Mouse (Mus musculus): Measurements from ENCODE around the gene Sertad1.
"Not testable (repeated sequence)": the region's sequence is repeated elsewhere in the genome, so short reads cannot be mapped to it uniquely, and the experiment has no call there.

The Sertad1 gene

GRCm38 (mm10) chr7:27481627-27481969, 5.1 kb upstream of the Sertad1 start:
- ChIA-PET POLR2A (interaction anchor here (0.6 to 17.5 kb wide), 12 partner anchors 7 to 699 kb away, joined by 3 to 551 read pairs (median 4); partner anchors contain the start of genes Prx (in 2 of the 4) and Sertad3 (in 1 of the 4)), CTCF (interaction anchor here in 2 of 4 experiments (0.6 to 5.1 kb wide), 5 partner anchors 9 to 52 kb away, joined by 3 to 25 read pairs (median 5); no protein-coding TSS in a partner anchor)

- ChIA-PET POLR2A (interaction anchor here in 3 of 4 experiments (0.7 to 17.5 kb wide), 15 partner anchors 8 to 1435 kb away, joined by 3 to 551 read pairs (median 4); partner anchors contain the start of genes Prx (in 2 of the 3), Sertad3 (in 2 of the 3), Shkbp1 (in 1 of the 3) and Zfp607b (in 1 of the 3)), CTCF (interaction anchor here in 2 of 4 experiments (0.8 to 5.2 kb wide), 2 partner anchors 9 to 43 kb away, joined by 3 to 62 read pairs (median 6); no protein-coding TSS in a partner anchor)
Observed at GRCm38 (mm10) chr7:27483860-27484259, 2.9 kb upstream of the Sertad1 start.

GRCm38 (mm10) chr7:27486102-27486769, 474 bp upstream of the Sertad1 start:
- POLR2A ChIA-PET, result interaction anchor here (0.7 to 17.5 kb wide), 127 partner anchors 7 to 1834 kb away, joined by 3 to 551 read pairs (median 5); partner anchors contain the start of genes Prx (in 3 of the 4), Sertad3 (in 3 of the 4), Akt2 (in 2 of the 4) and Blvrb (in 2 of the 4)
- CTCF ChIA-PET, result interaction anchor here (0.6 to 5.5 kb wide), 38 partner anchors 10 to 1255 kb away, joined by 3 to 62 read pairs (median 4); partner anchors contain the start of genes Mrps12 (in 1 of the 4), Prx (in 1 of the 4), Sars2 (in 1 of the 4) and Sertad3 (in 1 of the 4)

- POLR2A ChIA-PET, result interaction anchor here (0.7 to 17.5 kb wide), 55 partner anchors 9 to 870 kb away, joined by 3 to 551 read pairs (median 6); partner anchors contain the start of genes Sertad3 (in 3 of the 4), Akt2 (in 2 of the 4), Blvrb (in 2 of the 4) and Prx (in 2 of the 4)
- CTCF ChIA-PET, result interaction anchor here (0.6 to 5.5 kb wide), 12 partner anchors 8 to 186 kb away, joined by 3 to 62 read pairs (median 9); partner anchors contain the start of genes Sertad3 (in 1 of the 4) and Ttc9b (in 1 of the 4)
Observed at GRCm38 (mm10) chr7:27487740-27488268, 1.1 kb downstream of the Sertad1 start.

- CTCF ChIA-PET, result interaction anchor here (0.6 to 5.5 kb wide), 7 partner anchors 14 to 61 kb away, joined by 3 to 131 read pairs (median 5); partner anchors contain the start of gene Prx (in 1 of the 4)
Observed at GRCm38 (mm10) chr7:27489270-27489869, 2.7 kb downstream of the Sertad1 start.

GRCm38 (mm10) chr7:27490227-27490542, 3.5 kb downstream of the Sertad1 start:
- ChIA-PET POLR2A (interaction anchor here (0.6 to 17.5 kb wide), 63 partner anchors 9 to 889 kb away, joined by 3 to 551 read pairs (median 5); partner anchors contain the start of genes Prx (in 3 of the 4), Sertad3 (in 3 of the 4), Akt2 (in 2 of the 4) and Blvrb (in 1 of the 4)), CTCF (interaction anchor here (0.5 to 5.5 kb wide), 61 partner anchors 9 to 1390 kb away, joined by 3 to 131 read pairs (median 6); partner anchors contain the start of genes Blvrb (in 1 of the 4), Coq8b (in 1 of the 4), Prx (in 1 of the 4) and Sertad3 (in 1 of the 4))

More at GRCm38 (mm10) chr7:27489270-27489869, 2.7 kb downstream of the Sertad1 start:
- POLR2A ChIA-PET, result interaction anchor here in 3 of 4 experiments (0.6 to 17.5 kb wide), 23 partner anchors 8 to 179 kb away, joined by 3 to 551 read pairs (median 5); partner anchors contain the start of genes Prx (in 2 of the 3), 2310022A10Rik (in 1 of the 3), Akt2 (in 1 of the 3) and Pld3 (in 1 of the 3)

- ChIA-PET POLR2A (interaction anchor here (0.5 to 17.5 kb wide), 100 partner anchors 8 to 888 kb away, joined by 3 to 551 read pairs (median 4); partner anchors contain the start of genes Prx (in 3 of the 4), Sertad3 (in 3 of the 4), Akt2 (in 2 of the 4) and BC024978 (in 1 of the 4)), CTCF (interaction anchor here (0.5 to 5.5 kb wide), 92 partner anchors 9 to 1856 kb away, joined by 3 to 131 read pairs (median 4); partner anchors contain the start of genes Prx (in 3 of the 4), BC024978 (in 1 of the 4), Blvrb (in 1 of the 4) and Coq8b (in 1 of the 4))
Observed at GRCm38 (mm10) chr7:27490543-27491329, 4.0 kb downstream of the Sertad1 start.

GRCm38 (mm10) chr7:27491856-27492255, 5.1 kb downstream of the Sertad1 start:
- ChIA-PET POLR2A (interaction anchor here (0.6 to 17.5 kb wide), 36 partner anchors 8 to 313 kb away, joined by 3 to 551 read pairs (median 5); partner anchors contain the start of genes Prx (in 3 of the 4), Akt2 (in 1 of the 4), Blvrb (in 1 of the 4) and Rab4b (in 1 of the 4)), CTCF (interaction anchor here (0.6 to 5.5 kb wide), 27 partner anchors 9 to 296 kb away, joined by 3 to 131 read pairs (median 9); partner anchors contain the start of genes BC024978 (in 1 of the 4), Blvrb (in 1 of the 4), Coq8b (in 1 of the 4) and Prx (in 1 of the 4))

- CTCF ChIA-PET, result interaction anchor here in 3 of 4 experiments (0.6 to 3.8 kb wide), 5 partner anchors 11 to 262 kb away, joined by 3 to 131 read pairs (median 3); partner anchors contain the start of gene Prx (in 1 of the 3)
Observed at GRCm38 (mm10) chr7:27493022-27493421, 6.3 kb downstream of the Sertad1 start.

GRCm38 (mm10) chr7:27493450-27493849, 6.7 kb downstream of the Sertad1 start:
- ChIA-PET POLR2A (interaction anchor here in 3 of 4 experiments (2.1 to 17.5 kb wide), 5 partner anchors 9 to 18 kb away, joined by 7 to 551 read pairs (median 109); partner anchors contain the start of gene Prx (in 2 of the 3)), CTCF (interaction anchor here in 3 of 4 experiments (0.6 to 3.8 kb wide), 4 partner anchors 11 to 263 kb away, joined by 3 to 131 read pairs (median 3); partner anchors contain the start of gene Prx (in 1 of the 3))

More at GRCm38 (mm10) chr7:27493022-27493421, 6.3 kb downstream of the Sertad1 start:
- POLR2A ChIA-PET, result interaction anchor here in 3 of 4 experiments (1.0 to 17.5 kb wide), 6 partner anchors 10 to 17 kb away, joined by 3 to 551 read pairs (median 96); partner anchors contain the start of gene Prx (in 2 of the 3)

GRCm38 (mm10) chr7:27494659-27495367, 8.1 kb downstream of the Sertad1 start:
- POLR2A ChIA-PET, result interaction anchor here in 3 of 4 experiments (1.0 to 17.5 kb wide), 5 partner anchors 8 to 22 kb away, joined by 4 to 551 read pairs (median 109); partner anchors contain the start of gene Prx (in 2 of the 3)
- CTCF ChIA-PET, result not testable (repeated sequence)

GRCm38 (mm10) chr7:27499036-27499435, 12.3 kb downstream of the Sertad1 start, which contains the start of gene Prx:
Gene Prx, plus strand, starts transcription at chr7:27499324.
- POLR2A ChIA-PET, result interaction anchor here (0.6 to 15.7 kb wide), 16 partner anchors 8 to 167 kb away, joined by 3 to 551 read pairs (median 4); partner anchors contain the start of gene Sertad1 (in 3 of the 4)
- CTCF ChIA-PET, result interaction anchor here (0.5 to 10.6 kb wide), 7 partner anchors 8 to 214 kb away, joined by 3 to 131 read pairs (median 3); partner anchors contain the start of gene Sertad1 (in 1 of the 4)

- CTCF ChIA-PET, result interaction anchor here in 3 of 4 experiments (0.5 to 10.6 kb wide), 10 partner anchors 10 to 142 kb away, joined by 3 to 131 read pairs (median 4); no protein-coding TSS in a partner anchor
Observed at GRCm38 (mm10) chr7:27501620-27502019, 14.9 kb downstream of the Sertad1 start.

GRCm38 (mm10) chr7:27506765-27507370, 20.2 kb downstream of the Sertad1 start:
- CTCF ChIA-PET, result interaction anchor here (0.6 to 10.6 kb wide), 21 partner anchors 10 to 181 kb away, joined by 3 to 131 read pairs (median 13); partner anchors contain the start of genes Sertad1 (in 3 of the 4) and Hipk4 (in 1 of the 4)
- POLR2A ChIA-PET, result interaction anchor here (0.5 to 15.7 kb wide), 112 partner anchors 8 to 1707 kb away, joined by 3 to 551 read pairs (median 6); partner anchors contain the start of genes Prx (in 3 of the 4), Sertad1 (in 3 of the 4), Map3k10 (in 2 of the 4) and Rab4b (in 2 of the 4)

More at GRCm38 (mm10) chr7:27501620-27502019, 14.9 kb downstream of the Sertad1 start:
- POLR2A ChIA-PET, result interaction anchor here (0.5 to 15.7 kb wide), 16 partner anchors 9 to 1713 kb away, joined by 3 to 551 read pairs (median 4); partner anchors contain the start of genes Sertad1 (in 3 of the 4) and Sertad3 (in 1 of the 4)
